Mouse (Mus musculus) erythroblast, embryonic 14.5 days (primary cell): Measurements from ENCODE around the gene Zfp1. TPM values are rescaled to one million over a fixed set of nuclear protein-coding genes. Genes with fewer than 3 reads are reported as not detected.

Source experiments
- H3K27me3 ChIP-seq: 2 replicates; pipeline ENCODE4 v1.6.1; 2012; ENCODE audit warnings: inconsistent platforms; ENCODE audit not compliant: control insufficient read depth
- H3K36me3 ChIP-seq: 2 replicates; pipeline ENCODE4 v1.6.1; 2012; ENCODE audit warnings: mild to moderate bottlenecking, inconsistent platforms; ENCODE audit not compliant: control insufficient read depth
- H3K4me1 ChIP-seq: 2 replicates; pipeline ENCODE4 v1.6.1; 2012; ENCODE audit warnings: inconsistent platforms; ENCODE audit not compliant: control insufficient read depth
- H3K4me3 ChIP-seq: replicated peaks from 2 replicates; pipeline ENCODE3; 2012; ENCODE audit warnings: moderate library complexity, mild to moderate bottlenecking, inconsistent platforms
- H3K9me3 ChIP-seq: 2 replicates; pipeline ENCODE4 v1.6.1; 2012; ENCODE audit warnings: low read length, inconsistent platforms, mixed read lengths; ENCODE audit not compliant: control insufficient read depth
- GATA1 ChIP-seq: IDR thresholded peaks from 2 replicates; pipeline ENCODE4 v1.6.1; 2012; ENCODE audit warnings: low read length, inconsistent platforms, mixed read lengths
- TAL1 ChIP-seq: IDR thresholded peaks from 3 replicates; pipeline ENCODE4 v1.6.1; 2012; ENCODE audit warnings: low read length, inconsistent platforms, mixed read lengths
- polyA plus RNA-seq: library from polyadenylated mRNA; stranded (reverse); fragments of >175 nt; gene quantifications from 2 replicates; pipeline ENCODE4 v1.2.3, GENCODE M21; 2012

The Zfp1 gene
- polyA plus RNA-seq, 1 experiment = 0.17 TPM

DNA sequence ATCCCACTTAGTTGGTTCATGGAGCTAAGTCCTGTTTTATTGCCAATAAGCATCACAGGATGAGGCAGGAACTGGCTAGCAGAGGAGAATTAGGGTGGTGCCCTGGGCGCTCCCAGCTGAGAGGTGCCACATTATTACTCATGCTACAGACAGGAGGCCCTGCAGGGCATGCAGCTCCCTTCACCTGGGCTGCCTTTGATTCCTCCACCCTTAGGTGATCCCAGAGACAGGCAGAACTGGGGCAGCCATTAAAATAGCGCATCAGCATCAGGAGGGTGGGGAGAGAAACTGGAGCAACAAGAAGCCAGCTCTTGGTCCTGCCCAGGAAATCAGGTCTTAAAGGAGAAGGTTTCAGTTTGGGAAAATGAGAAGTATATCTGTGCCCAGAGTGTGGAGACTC lies 38.2 kb upstream of the Zfp1 start:
- Histone ChIP-seq H3K27me3 (no peaks in the 10 kb centered on the region), H3K9me3 (no peaks in the 10 kb centered on the region), H3K4me3 (no peak overlapping the region), H3K36me3 (no peaks in the 10 kb centered on the region), H3K4me1 (no peaks in the 10 kb centered on the region; the same call in 1 of the 2 replicates)
- no peak for TF ChIP-seq TAL1
- TF ChIP-seq GATA1 = no peak

DNA sequence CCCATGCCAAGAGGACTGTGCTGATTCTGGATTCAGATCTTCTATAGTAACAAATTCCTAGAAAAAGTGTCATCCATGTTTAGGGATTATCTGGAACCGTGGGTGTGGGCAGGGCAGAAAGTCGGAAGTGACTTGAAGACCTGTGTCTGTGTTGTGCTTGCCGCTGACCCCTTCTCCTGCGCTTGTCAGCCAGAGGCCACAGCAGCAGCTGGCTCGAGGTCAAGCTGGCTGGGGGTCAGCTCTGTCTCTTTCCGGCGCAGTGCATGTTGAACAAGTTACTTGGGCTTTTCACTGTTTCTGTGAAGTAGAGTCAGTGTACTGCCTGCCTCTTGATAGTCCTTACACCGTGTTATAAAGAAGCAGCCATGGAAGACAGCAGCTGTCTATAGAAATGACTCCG lies 36.2 kb upstream of the Zfp1 start:
- H3K36me3 ChIP-seq = no peaks in the 10 kb centered on the region
- no peaks in the 10 kb centered on the region for H3K9me3 ChIP-seq
- TF ChIP-seq TAL1 = no peak
- no peak for TF ChIP-seq GATA1

DNA sequence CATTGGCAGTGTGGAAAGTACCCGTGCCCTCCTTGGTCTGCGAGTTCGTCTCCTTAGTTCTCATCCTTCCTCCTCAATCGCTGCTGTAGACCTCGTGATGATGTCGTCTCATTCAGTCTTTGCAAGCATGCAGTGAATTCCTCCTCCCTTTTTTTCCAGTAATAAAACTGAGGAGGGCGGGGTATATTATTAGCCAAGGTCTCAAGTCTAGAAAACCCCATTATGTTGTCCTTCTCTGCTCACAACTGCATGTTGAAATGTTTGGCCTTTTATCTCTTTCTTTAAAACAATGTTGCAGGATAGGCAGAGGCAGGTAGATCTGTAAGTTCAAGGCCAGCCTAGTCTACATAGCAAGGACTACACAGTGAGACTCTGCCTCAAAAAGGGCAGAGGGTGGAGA lies 35.8 kb upstream of the Zfp1 start:
- no peak for TF ChIP-seq GATA1
- TF ChIP-seq TAL1 = no peak
- Histone ChIP-seq H3K4me1 (no peaks in the 10 kb centered on the region), H3K9me3 (no peaks in the 10 kb centered on the region), H3K36me3 (no peaks in the 10 kb centered on the region; the same call in 1 of the 2 replicates), H3K27me3 (no peaks in the 10 kb centered on the region), H3K4me3 (no peak overlapping the region)

More for the DNA sequence above, 36.2 kb upstream of the Zfp1 start:
- H3K27me3 ChIP-seq = no peaks in the 10 kb centered on the region
- H3K4me1 ChIP-seq = no peaks in the 10 kb centered on the region
- no peak overlapping the region for H3K4me3 ChIP-seq

DNA sequence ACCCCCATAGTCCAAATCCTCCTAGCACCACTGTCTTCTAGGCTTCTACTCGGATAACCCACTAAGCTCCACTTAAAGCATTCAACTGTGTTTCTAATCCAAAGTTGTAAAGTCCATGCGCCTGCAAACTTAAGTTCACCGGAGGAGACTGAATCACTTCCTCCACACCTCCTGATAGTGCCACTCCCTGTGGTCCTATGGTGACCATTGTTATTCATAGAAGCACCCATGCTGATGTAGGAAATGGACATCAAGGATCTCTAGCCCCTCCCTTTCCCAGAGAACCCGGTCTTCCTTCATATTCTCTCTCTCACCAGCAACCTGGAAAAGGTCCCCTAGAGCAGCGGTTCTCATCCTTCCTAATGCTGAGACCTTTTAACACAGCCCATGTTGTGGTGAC lies 30.0 kb upstream of the Zfp1 start:
- Histone ChIP-seq H3K36me3 (no peaks in the 10 kb centered on the region; the same call in 1 of the 2 replicates), H3K4me1 (no peaks in the 10 kb centered on the region), H3K27me3 (no peaks in the 10 kb centered on the region), H3K9me3 (no peaks in the 10 kb centered on the region), H3K4me3 (no peak overlapping the region)
- TF ChIP-seq GATA1 (no peak), TAL1 (no peak)

DNA sequence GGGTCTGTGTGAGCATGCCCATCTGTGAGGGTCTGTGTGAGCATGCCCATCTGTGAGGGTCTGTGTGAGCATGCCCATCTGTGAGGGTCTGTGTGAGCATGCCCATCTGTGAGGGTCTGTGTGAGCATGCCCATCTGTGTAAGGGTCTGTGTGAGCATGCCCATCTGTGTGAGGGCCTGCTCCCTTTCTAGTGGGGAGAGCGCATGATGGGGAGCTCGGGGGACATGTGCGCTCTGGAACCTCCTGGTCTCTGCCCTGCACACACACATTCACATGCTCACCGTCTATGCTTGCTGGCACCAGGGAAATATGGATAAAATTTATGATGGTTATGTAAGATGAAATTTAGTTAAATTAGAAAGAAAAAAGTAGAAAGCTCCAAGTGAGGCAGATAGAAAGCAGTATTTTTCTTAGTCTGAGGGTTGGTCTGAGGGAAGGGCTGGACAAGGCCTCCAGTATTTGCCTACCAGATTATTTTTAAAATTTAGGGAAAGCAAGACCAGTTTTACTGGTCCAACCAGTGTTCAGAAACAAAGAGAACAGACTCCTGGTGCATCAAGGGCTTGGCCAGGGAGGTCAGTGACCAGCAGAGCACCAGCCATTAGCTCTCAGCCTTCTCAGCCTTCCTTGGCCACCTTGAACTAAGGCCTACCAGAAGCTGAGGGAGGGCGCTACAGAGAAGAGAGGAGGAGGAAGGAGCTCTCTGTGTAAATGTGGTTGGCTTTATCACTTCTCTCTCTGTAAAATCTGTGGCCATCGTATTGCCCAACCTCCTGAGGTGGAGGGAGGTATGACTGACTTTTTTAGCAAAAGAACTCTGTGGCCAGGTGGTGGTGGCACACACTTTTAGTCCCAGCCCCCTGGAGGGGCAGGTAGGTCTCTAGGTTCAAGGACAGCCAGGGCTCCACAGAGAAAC lies 28.2 kb upstream of the Zfp1 start:
- Histone ChIP-seq H3K4me3 (no peak overlapping the region), H3K27me3 (no peaks in the 10 kb centered on the region), H3K9me3 (no peaks in the 10 kb centered on the region), H3K4me1 (no peaks in the 10 kb centered on the region), H3K36me3 (no peaks in the 10 kb centered on the region; the same call in none of the 2 replicates)
- TF ChIP-seq TAL1 = no peak
- no peak for TF ChIP-seq GATA1

DNA sequence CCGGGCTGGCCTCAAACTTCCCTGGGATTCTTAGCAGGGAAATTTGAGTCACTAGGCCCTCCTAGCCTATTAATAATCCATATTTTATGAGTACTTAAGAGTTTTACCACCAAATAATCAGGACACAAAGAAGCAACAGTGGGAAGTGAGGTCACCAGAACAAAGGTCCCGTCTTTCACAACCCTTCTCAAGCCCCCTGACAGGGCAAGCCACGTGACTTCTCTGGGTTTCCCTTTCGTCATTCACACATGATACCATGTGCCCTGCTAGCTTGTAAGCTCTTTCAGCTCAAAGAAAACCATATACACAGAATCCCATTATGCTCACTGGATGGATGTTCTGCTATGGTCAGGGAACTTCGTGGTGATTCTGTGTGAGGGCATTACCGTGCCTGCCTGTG lies 25.4 kb upstream of the Zfp1 start:
- H3K4me3 ChIP-seq = no peak overlapping the region
- H3K9me3 ChIP-seq = no peaks in the 10 kb centered on the region
- H3K36me3 ChIP-seq = peaks cover 7% of the 10 kb centered on the region
- TF ChIP-seq GATA1 (no peak), TAL1 (no peak)
- H3K27me3 ChIP-seq = no peaks in the 10 kb centered on the region
- no peaks in the 10 kb centered on the region; the same call in 1 of the 2 replicates for H3K4me1 ChIP-seq

DNA sequence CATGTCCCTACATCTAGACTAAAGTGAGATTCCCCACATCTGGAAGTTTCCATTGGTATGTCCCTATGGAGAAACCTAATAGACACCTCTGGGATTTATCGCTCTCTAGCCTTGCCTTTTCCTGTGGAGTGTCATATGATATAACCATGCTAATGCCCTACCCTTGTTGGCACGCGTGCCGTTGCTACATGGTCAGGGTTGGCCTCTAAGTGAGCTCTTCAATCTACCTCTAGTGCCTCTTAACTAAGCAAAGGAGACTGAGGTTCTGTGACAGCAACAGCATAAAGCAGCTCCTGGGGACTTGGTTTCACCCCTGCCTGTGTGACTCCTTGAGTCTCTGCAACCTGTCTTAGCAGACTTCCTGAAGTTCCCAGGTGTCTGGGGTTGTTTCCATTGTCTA lies 24.9 kb upstream of the Zfp1 start:
- H3K4me3 ChIP-seq = no peak overlapping the region
- no peaks in the 10 kb centered on the region for H3K27me3 ChIP-seq
- H3K36me3 ChIP-seq = peaks cover 7% of the 10 kb centered on the region
- no peak for TF ChIP-seq TAL1
- TF ChIP-seq GATA1 = no peak
- no peaks in the 10 kb centered on the region; the same call in 1 of the 2 replicates for H3K4me1 ChIP-seq
- H3K9me3 ChIP-seq = no peaks in the 10 kb centered on the region

DNA sequence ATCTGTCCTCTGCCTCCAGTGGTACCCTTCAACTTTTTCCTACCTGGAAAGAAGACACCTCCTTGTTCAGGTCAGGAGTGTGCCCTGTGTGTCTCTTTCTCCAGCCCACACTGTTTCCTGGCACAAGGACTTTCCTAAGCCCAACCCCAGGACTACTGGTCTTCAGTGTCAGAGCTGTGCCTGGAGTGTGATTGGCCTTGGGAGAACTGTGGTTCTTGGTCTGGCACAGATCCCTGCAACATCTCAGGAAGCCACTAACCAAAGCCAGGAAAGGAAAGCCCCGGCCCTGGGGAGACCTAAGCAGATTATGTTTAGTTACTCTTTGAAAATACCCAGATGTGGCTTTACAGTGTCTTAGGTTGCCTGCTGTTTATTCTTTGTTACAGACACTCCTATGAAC lies 23.3 kb upstream of the Zfp1 start:
- Histone ChIP-seq H3K4me3 (no peak overlapping the region), H3K9me3 (no peaks in the 10 kb centered on the region), H3K4me1 (peaks cover 6% of the 10 kb centered on the region), H3K27me3 (no peaks in the 10 kb centered on the region), H3K36me3 (peaks cover 7% of the 10 kb centered on the region)
- TF ChIP-seq GATA1 (no peak), TAL1 (no peak)

DNA sequence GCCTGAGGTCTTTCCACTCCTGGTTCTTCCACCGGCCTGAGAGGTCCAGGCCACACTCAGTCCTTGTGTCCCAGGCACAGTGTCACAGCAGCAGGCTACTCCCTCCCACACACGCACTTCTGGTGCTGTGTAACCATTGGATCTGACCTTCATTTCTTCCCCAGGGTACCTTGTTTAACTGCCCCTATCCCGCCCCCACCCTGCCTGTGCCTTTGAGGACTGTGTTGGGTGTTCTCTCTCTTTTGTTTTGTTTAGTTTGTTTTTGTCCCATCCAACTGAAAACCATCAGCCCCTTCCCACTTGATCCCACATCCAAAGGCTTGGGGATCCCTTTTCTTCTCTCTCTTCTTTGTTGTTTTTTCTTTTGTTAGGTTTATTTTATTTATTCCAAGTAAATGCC lies 21.1 kb upstream of the Zfp1 start:
- no peaks in the 10 kb centered on the region for H3K27me3 ChIP-seq
- H3K4me1 ChIP-seq = peaks cover 6% of the 10 kb centered on the region
- H3K36me3 ChIP-seq = peaks cover 7% of the 10 kb centered on the region
- H3K4me3 ChIP-seq = no peak overlapping the region
- TF ChIP-seq TAL1 (no peak), GATA1 (no peak)
- no peaks in the 10 kb centered on the region for H3K9me3 ChIP-seq
